Mouse (Mus musculus) right cerebral cortex, postnatal 4 days (tissue): ENCODE results near the gene Rtl6.

Experiments
- DNase-seq: peaks from one replicate; pipeline ENCODE4 v3.0.0-alpha.2; 2022

Rtl6 gene

GRCm38 (mm10) chr15:84536611-84537010 is 21.0 kb downstream of the Rtl6 start:
- no peak for DNase-seq

- no peak for DNase-seq
Observed at GRCm38 (mm10) chr15:84535953-84536352, 21.7 kb downstream of the Rtl6 start.

GRCm38 (mm10) chr15:84532211-84532610 is 25.4 kb downstream of the Rtl6 start:
- DNase-seq: no peak

- DNase-seq: no peak
Observed at GRCm38 (mm10) chr15:84531535-84531934, 26.1 kb downstream of the Rtl6 start.

- no peak for DNase-seq
Observed at GRCm38 (mm10) chr15:84526921-84527320, 30.7 kb downstream of the Rtl6 start.

- no peak for DNase-seq
Observed at GRCm38 (mm10) chr15:84525222-84525883, 32.3 kb downstream of the Rtl6 start.

- no peak for DNase-seq
Observed at GRCm38 (mm10) chr15:84522953-84523689, 34.5 kb downstream of the Rtl6 start.

GRCm38 (mm10) chr15:84521486-84521885 is 36.1 kb downstream of the Rtl6 start:
- DNase-seq: no peak

- no peak for DNase-seq
Observed at GRCm38 (mm10) chr15:84518540-84518939, 39.1 kb downstream of the Rtl6 start.

- DNase-seq: no peak
Observed at GRCm38 (mm10) chr15:84512626-84513296, 44.9 kb downstream of the Rtl6 start.

- peak; percentile 23 for DNase-seq
Observed at GRCm38 (mm10) chr15:84509981-84510380, 47.6 kb downstream of the Rtl6 start.

GRCm38 (mm10) chr15:84509161-84509560 is 48.5 kb downstream of the Rtl6 start:
- no peak for DNase-seq

- no peak for DNase-seq
Observed at GRCm38 (mm10) chr15:84506026-84506425, 51.6 kb downstream of the Rtl6 start.

GRCm38 (mm10) chr15:84504895-84505294 is 52.7 kb downstream of the Rtl6 start:
- DNase-seq: no peak
